Mouse (Mus musculus) G1E (cell line): ENCODE results near the gene Bmpr1a.

ENCODE experiments used
- CTCF ChIP-seq: IDR thresholded peaks from 2 replicates; pipeline ENCODE4 v1.5.1; 2012; ENCODE audit warnings: low read depth, low read length, inconsistent platforms, mixed read lengths
- GATA1 ChIP-seq: IDR thresholded peaks from 2 replicates; pipeline ENCODE4 v1.6.1; 2012; ENCODE audit warnings: borderline replicate concordance, low read length, inconsistent platforms, mixed read lengths
- POLR2AphosphoS5 ChIP-seq: IDR thresholded peaks from 2 replicates; pipeline ENCODE4 v1.6.1; 2012; ENCODE audit warnings: low read depth, low read length, inconsistent platforms; ENCODE audit not compliant: insufficient replicate concordance

DNA sequence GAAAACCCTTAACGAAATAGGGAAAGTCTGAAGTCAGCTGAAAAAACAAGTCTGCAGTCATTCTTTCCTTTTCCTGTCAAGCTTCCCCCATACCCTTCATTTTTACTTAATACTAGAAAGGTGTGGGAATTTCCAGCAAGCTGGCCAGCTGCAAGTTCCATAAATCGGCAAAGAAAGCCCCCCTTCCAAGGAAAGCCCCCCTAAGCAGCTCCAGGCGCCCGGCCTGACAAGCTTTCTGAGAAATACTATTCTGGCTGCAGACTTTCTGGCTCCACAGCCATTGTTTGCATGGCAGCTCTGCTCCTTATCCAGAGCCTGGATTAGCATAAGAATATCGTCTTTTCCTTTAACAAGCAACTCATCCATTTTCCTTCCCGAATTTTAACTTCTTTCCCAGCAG is 49.5 kb downstream of the Bmpr1a start:
- TF ChIP-seq CTCF (no peak), POLR2AphosphoS5 (no peak), GATA1 (no peak)
